Mouse (Mus musculus): ENCODE data around the gene Zfp715.

DNA sequence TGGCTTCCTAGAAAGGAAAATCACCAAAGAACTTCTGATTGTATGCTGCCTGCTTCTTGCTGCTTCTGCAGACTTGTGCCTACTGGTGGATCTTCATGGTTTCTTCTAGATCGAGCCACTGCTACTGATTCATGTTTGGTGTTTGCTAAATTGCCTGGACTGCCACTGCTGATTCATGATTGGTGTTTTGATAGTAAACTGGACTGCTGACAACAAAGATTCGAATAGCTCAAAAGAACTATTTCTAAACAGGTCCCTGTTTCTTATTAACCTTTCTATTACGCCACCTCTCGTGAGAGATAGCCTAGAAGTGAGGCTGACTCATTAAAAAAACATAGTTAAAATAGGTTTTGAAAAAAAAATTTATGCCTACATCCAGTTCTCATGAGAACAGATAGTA is 48.9 kb upstream of the Zfp715 start:
- TF ChIP-seq TAL1 (IDR thresholded peaks at IDR 0.05; ENCODE audit: low read length) (no peak), GATA1 (IDR thresholded peaks at IDR 0.05; ENCODE audit: low read length) (no peak)
